In the genomic region with DNA sequence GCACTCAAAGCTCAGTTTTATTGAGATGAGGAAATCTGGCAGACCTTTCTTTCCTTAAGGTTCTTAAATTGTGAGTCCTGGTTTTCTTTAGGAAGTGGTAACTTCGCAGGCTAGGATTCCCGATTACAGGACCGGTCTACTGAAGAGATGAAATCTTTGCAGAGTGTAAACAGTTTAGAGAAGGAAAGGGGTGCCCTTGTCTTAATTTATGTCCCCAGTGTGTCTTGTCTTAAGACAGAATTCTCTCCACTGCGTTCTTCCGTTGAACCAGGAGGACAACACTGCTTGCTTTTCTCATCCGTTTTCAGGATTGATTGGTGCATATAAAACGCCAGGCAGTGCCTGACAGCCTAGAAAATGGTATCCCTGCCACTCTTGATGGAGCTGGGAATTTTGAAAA, we compare ENCODE assay signal across 10 mouse cellular contexts. TPM values are rescaled to one million over a fixed set of nuclear protein-coding genes. Genes with fewer than 3 reads are reported as not detected.
DNase-seq lines count a peak whose midpoint lies in the region; ATAC-seq lines count a peak whose summit lies in the region.
"Had no signal": no experiment of that assay in that cellular context is flagged by ENCODE, and none has a peak within 500 bp of the region (broad histone marks: within the 10 kb centered on the region; RNA-seq: fewer than 3 reads in every experiment).

No protein-coding gene starts in this region.

- 19% methylated on average over 7 of the region's 7 CpGs for WGBS in heart, embryonic 14.5 days
- WGBS in hindbrain, embryonic 12.5 days = 6% methylated on average over 7 of the region's 7 CpGs
- 5% methylated on average over 7 of the region's 7 CpGs for WGBS in midbrain, embryonic 12.5 days

- no peak for DNase-seq in heart, postnatal 36 days
- peak; percentile 27 for DNase-seq in embryo, embryonic 9.5 days (ENCODE audit: extremely low spot score)
- DNase-seq in adrenal gland, adult (ENCODE audit: inconsistent age in 2 of 2, low spot score in 1 of 2) = no peak
- no peak for DNase-seq in urinary bladder, postnatal 25 days (ENCODE audit: low spot score)
- DNase-seq: right cerebral cortex, postnatal 14 days had no signal

- H3K4me3 ChIP-seq in heart, embryonic 14.5 days (ENCODE audit: control insufficient read depth in 1 of 2, insufficient read depth in 1 of 2, low read depth in 1 of 2, low read length in 2 of 2) = peak overlapping the region in 1 of 2 experiments; percentile 59; a peak in 2 of 4 replicates
- peak overlapping the region; percentile 61 for H3K4me3 ChIP-seq in hindbrain, embryonic 12.5 days
- peak overlapping the region; percentile 57 for H3K4me3 ChIP-seq in midbrain, embryonic 12.5 days

- ATAC-seq in heart, embryonic 14.5 days (ENCODE audit: insufficient number of reproducible peaks, insufficient read depth, low FRiP score, low read depth) = no peak
- ATAC-seq in hindbrain, embryonic 12.5 days (ENCODE audit: low FRiP score) = no peak
- no peak for ATAC-seq in midbrain, embryonic 12.5 days (ENCODE audit: low FRiP score, low read depth)
- ATAC-seq in inflammation-experienced regulatory T-cells, adult 6 months = no peak
- ATAC-seq: activated CD4-positive, CD25-positive, alpha-beta regulatory T cell, adult 4 months had no signal

- H3K4me2 ChIP-seq in heart, embryonic 14.5 days (ENCODE audit: low read length) = peak overlapping the region; percentile 98
- H3K4me2 ChIP-seq in hindbrain, embryonic 12.5 days (replicated peaks) = peak overlapping the region; percentile 66
- peak overlapping the region; percentile 77 for H3K4me2 ChIP-seq in midbrain, embryonic 12.5 days (replicated peaks)

- intact Hi-C loops in heart, postnatal 36 days (cut with DNase I) = no loop called here

- no peaks in the 10 kb centered on the region for H3K9me3 ChIP-seq in heart, embryonic 14.5 days (ENCODE audit: control insufficient read depth, low read length)
- no peaks in the 10 kb centered on the region; the same call in 1 of the 2 replicates for H3K9me3 ChIP-seq in hindbrain, embryonic 12.5 days (replicated peaks)
- H3K9me3 ChIP-seq in midbrain, embryonic 12.5 days = no peaks in the 10 kb centered on the region

- peaks cover 48% of the 10 kb centered on the region for H3K27me3 ChIP-seq in heart, embryonic 14.5 days (ENCODE audit: control insufficient read depth, insufficient read depth, low read length)
- H3K27me3 ChIP-seq in hindbrain, embryonic 12.5 days = peaks cover 36% of the 10 kb centered on the region
- H3K27me3 ChIP-seq in midbrain, embryonic 12.5 days = peaks cover 57% of the 10 kb centered on the region

- H3K36me3 ChIP-seq in heart, embryonic 14.5 days (ENCODE audit: control insufficient read depth, insufficient read depth, low read length) = no peaks in the 10 kb centered on the region
- no peaks in the 10 kb centered on the region for H3K36me3 ChIP-seq in hindbrain, embryonic 12.5 days
- no peaks in the 10 kb centered on the region for H3K36me3 ChIP-seq in midbrain, embryonic 12.5 days

- H3K27ac ChIP-seq in heart, embryonic 14.5 days (replicated peaks in 1 of 2; ENCODE audit: control insufficient read depth in 1 of 2, insufficient read depth in 1 of 2, low read depth in 2 of 2, low read length in 2 of 2) = no peak overlapping the region
- H3K27ac ChIP-seq in hindbrain, embryonic 12.5 days = no peak overlapping the region
- H3K27ac ChIP-seq in midbrain, embryonic 12.5 days (replicated peaks) = no peak overlapping the region

- H3K9ac ChIP-seq in heart, embryonic 14.5 days (ENCODE audit: low read length) = no peak overlapping the region
- H3K9ac ChIP-seq in hindbrain, embryonic 12.5 days = no peak overlapping the region
- H3K9ac ChIP-seq in midbrain, embryonic 12.5 days (replicated peaks) = no peak overlapping the region

- H3K4me1 ChIP-seq in heart, embryonic 14.5 days (ENCODE audit: control insufficient read depth in 2 of 2, insufficient read depth in 2 of 2, low read length in 2 of 2) = peaks cover 2 to 11% of the 10 kb centered on the region in 2 experiments; a peak in 3 of 4 replicates
- peaks cover 11% of the 10 kb centered on the region for H3K4me1 ChIP-seq in hindbrain, embryonic 12.5 days
- H3K4me1 ChIP-seq in midbrain, embryonic 12.5 days = peaks cover 15% of the 10 kb centered on the region

RNA-seq across cellular contexts. Expression of a gene that starts 1.7 kb away (rescaled TPM):
- 0.16 and 0.27 TPM in 2 replicates for polyA plus RNA-seq in heart, embryonic 14.5 days (2014; fragmentation: Nextera tagmentation; extraction: Ambion mirVana)
- total RNA-seq in heart, postnatal 36 days (2021) = under 1 TPM in 1 of 2 experiments, not detected in 1; 0.19 TPM
- 6.4 and 7.8 TPM in 2 replicates for polyA plus RNA-seq in hindbrain, embryonic 12.5 days (2016; fragmentation: Nextera tagmentation; extraction: Ambion mirVana)
- 5.5 and 5.6 TPM in 2 replicates for polyA plus RNA-seq in midbrain, embryonic 12.5 days (2016; fragmentation: Nextera tagmentation; extraction: Ambion mirVana)
- not detected for polyA plus RNA-seq in inflammation-experienced regulatory T-cells, adult 6 months (2017; shearing (Covaris generic))
- polyA plus RNA-seq: activated CD4-positive, CD25-positive, alpha-beta regulatory T cell, adult 4 months had no signal

RNA-seq across cellular contexts. Expression of a gene that starts 31.6 kb away (rescaled TPM):
- polyA plus RNA-seq in heart, embryonic 14.5 days (2014; fragmentation: Nextera tagmentation; extraction: Ambion mirVana) = 1.2 and 1.3 TPM in 2 replicates
- total RNA-seq in heart, postnatal 36 days (2021) = not detected
- polyA plus RNA-seq in hindbrain, embryonic 12.5 days (2016; fragmentation: Nextera tagmentation; extraction: Ambion mirVana) = 1.2 and 1.4 TPM in 2 replicates
- polyA plus RNA-seq in midbrain, embryonic 12.5 days (2016; fragmentation: Nextera tagmentation; extraction: Ambion mirVana) = 0.73 and 1.2 TPM in 2 replicates
- under 1 TPM in 2 of 3 experiments, not detected in 1; 0.50 to 0.81 TPM for polyA plus RNA-seq in inflammation-experienced regulatory T-cells, adult 6 months (2017; shearing (Covaris generic))
- polyA plus RNA-seq: activated CD4-positive, CD25-positive, alpha-beta regulatory T cell, adult 4 months had no signal

RNA-seq across cellular contexts. Expression of a gene that starts 31.8 kb away (rescaled TPM):
- polyA plus RNA-seq in heart, embryonic 14.5 days (2014; fragmentation: Nextera tagmentation; extraction: Ambion mirVana) = 224 and 239 TPM in 2 replicates
- 100 to 1,000 TPM; 135 to 138 TPM for total RNA-seq in heart, postnatal 36 days (2021)
- 267 and 282 TPM in 2 replicates for polyA plus RNA-seq in hindbrain, embryonic 12.5 days (2016; fragmentation: Nextera tagmentation; extraction: Ambion mirVana)
- polyA plus RNA-seq in midbrain, embryonic 12.5 days (2016; fragmentation: Nextera tagmentation; extraction: Ambion mirVana) = 263 and 273 TPM in 2 replicates
- polyA plus RNA-seq in inflammation-experienced regulatory T-cells, adult 6 months (2017; shearing (Covaris generic)) = 100 to 1,000 TPM; 253 to 370 (median 278) TPM

RNA-seq across cellular contexts. Expression of a gene that starts 44.0 kb away (rescaled TPM):
- polyA plus RNA-seq in heart, embryonic 14.5 days (2014; fragmentation: Nextera tagmentation; extraction: Ambion mirVana) = 0.05 and 0.66 TPM in 2 replicates
- total RNA-seq in heart, postnatal 36 days (2021) = not detected
- 15.0 and 17.1 TPM in 2 replicates for polyA plus RNA-seq in hindbrain, embryonic 12.5 days (2016; fragmentation: Nextera tagmentation; extraction: Ambion mirVana)
- polyA plus RNA-seq in midbrain, embryonic 12.5 days (2016; fragmentation: Nextera tagmentation; extraction: Ambion mirVana) = 9.0 and 9.8 TPM in 2 replicates
- polyA plus RNA-seq in inflammation-experienced regulatory T-cells, adult 6 months (2017; shearing (Covaris generic)) = under 1 TPM in 1 of 3 experiments, not detected in 2; 0.12 TPM
- polyA plus RNA-seq: activated CD4-positive, CD25-positive, alpha-beta regulatory T cell, adult 4 months had no signal
